Mouse (Mus musculus): ENCODE data around the gene Gm11939.
A peak's percentile ranks its signal among the peaks of the same experiment; 100 is the strongest.
"Not testable (repeated sequence)": the region's sequence is repeated elsewhere in the genome, so short reads cannot be mapped to it uniquely, and the experiment has no call there.

The Gm11939 gene

GRCm38 (mm10) chr11:99559366-99559765, at the start of gene Gm11939:
Gene Gm11939, minus strand, starts transcription at chr11:99559466.
- DNase-seq (ENCODE audit: extremely low spot score), result no peak

GRCm38 (mm10) chr11:99603208-99603607, 43.9 kb upstream of the Gm11939 start, which contains the start of gene Gm11938:
Gene Gm11938, minus strand, starts transcription at chr11:99603308.
- DNase-seq (ENCODE audit: extremely low spot score), result not testable (repeated sequence)

GRCm38 (mm10) chr11:99597742-99598141, 38.5 kb upstream of the Gm11939 start, which contains the start of gene Krtap9-3:
Gene Krtap9-3, minus strand, starts transcription at chr11:99598105.
- DNase-seq (ENCODE audit: extremely low spot score), result not testable (repeated sequence)

- DNase-seq (ENCODE audit: extremely low spot score), result no peak
Measured at GRCm38 (mm10) chr11:99590981-99591380, 31.7 kb upstream of the Gm11939 start, which contains the start of gene Krtap1-3. Gene Krtap1-3, minus strand, starts transcription at chr11:99591339.

- DNase-seq (ENCODE audit: extremely low spot score), result no peak
Measured at GRCm38 (mm10) chr11:99585096-99585495, 25.8 kb upstream of the Gm11939 start.

- no peak for DNase-seq (ENCODE audit: extremely low spot score)
Measured at GRCm38 (mm10) chr11:99583245-99583704, 24.0 kb upstream of the Gm11939 start, which contains the start of gene Krtap1-4. Gene Krtap1-4, minus strand, starts transcription at chr11:99583654.

GRCm38 (mm10) chr11:99581564-99581963, 22.3 kb upstream of the Gm11939 start:
- no peak for DNase-seq (ENCODE audit: extremely low spot score)

- no peak for DNase-seq (ENCODE audit: extremely low spot score)
Measured at GRCm38 (mm10) chr11:99581051-99581450, 21.8 kb upstream of the Gm11939 start.

- DNase-seq (ENCODE audit: extremely low spot score), result no peak
Measured at GRCm38 (mm10) chr11:99580636-99581035, 21.4 kb upstream of the Gm11939 start, which contains the start of gene Krtap1-5. Gene Krtap1-5, minus strand, starts transcription at chr11:99581016.

GRCm38 (mm10) chr11:99574106-99574505, 14.8 kb upstream of the Gm11939 start:
- DNase-seq (ENCODE audit: extremely low spot score), result peak; percentile 82

GRCm38 (mm10) chr11:99573164-99573563, 13.9 kb upstream of the Gm11939 start:
- DNase-seq (ENCODE audit: extremely low spot score), result no peak

- no peak for DNase-seq (ENCODE audit: extremely low spot score)
Measured at GRCm38 (mm10) chr11:99566530-99566929, 7.3 kb upstream of the Gm11939 start, which contains the start of gene Krtap3-1. Gene Krtap3-1, minus strand, starts transcription at chr11:99566630.

GRCm38 (mm10) chr11:99562580-99562979, 3.3 kb upstream of the Gm11939 start:
- no peak for DNase-seq (ENCODE audit: extremely low spot score)

- no peak for DNase-seq (ENCODE audit: extremely low spot score)
Measured at GRCm38 (mm10) chr11:99557976-99558745, 1.1 kb downstream of the Gm11939 start.

GRCm38 (mm10) chr11:99556753-99557152, 2.5 kb downstream of the Gm11939 start, which contains the start of gene Krtap3-2:
Gene Krtap3-2, minus strand, starts transcription at chr11:99556853.
- DNase-seq (ENCODE audit: extremely low spot score), result no peak

- no peak for DNase-seq (ENCODE audit: extremely low spot score)
Measured at GRCm38 (mm10) chr11:99556195-99556594, 3.1 kb downstream of the Gm11939 start.

GRCm38 (mm10) chr11:99550765-99551164, 8.5 kb downstream of the Gm11939 start, which contains the start of gene Krtap3-3:
Gene Krtap3-3, minus strand, starts transcription at chr11:99550865.
- no peak for DNase-seq (ENCODE audit: extremely low spot score)

- no peak for DNase-seq (ENCODE audit: extremely low spot score)
Measured at GRCm38 (mm10) chr11:99547892-99548291, 11.4 kb downstream of the Gm11939 start.

GRCm38 (mm10) chr11:99539721-99540120, 19.5 kb downstream of the Gm11939 start:
- DNase-seq (ENCODE audit: extremely low spot score), result no peak

- DNase-seq (ENCODE audit: extremely low spot score), result no peak
Measured at GRCm38 (mm10) chr11:99521288-99521860, 37.9 kb downstream of the Gm11939 start, which contains the start of gene Krt39. Gene Krt39, minus strand, starts transcription at chr11:99521338.

GRCm38 (mm10) chr11:99514098-99514497, 45.2 kb downstream of the Gm11939 start:
- no peak for DNase-seq (ENCODE audit: extremely low spot score)
